11 mouse cellular contexts compared by ENCODE assay signal in genomic region chr14:121722774-121723173, GRCm38 (mm10).
DNase-seq lines count a peak whose midpoint lies in the region; ATAC-seq and TF ChIP-seq lines count a peak whose summit lies in the region.
"Had no signal": no experiment of that assay in that cellular context is flagged by ENCODE, and none has a peak within 500 bp of the region (broad histone marks: within the 10 kb centered on the region; RNA-seq: fewer than 3 reads in every experiment).

No protein-coding gene starts in this region.

- no peaks in the 10 kb centered on the region for H3K36me3 ChIP-seq in embryonic facial prominence, embryonic 14.5 days (ENCODE audit: control insufficient read depth, insufficient read depth, low read length)
- no peaks in the 10 kb centered on the region for H3K36me3 ChIP-seq in embryonic facial prominence, embryonic 10.5 days (replicated peaks)
- no peaks in the 10 kb centered on the region for H3K36me3 ChIP-seq in hindbrain, postnatal 0 days (ENCODE audit: insufficient read depth, low read length)
- no peaks in the 10 kb centered on the region for H3K36me3 ChIP-seq in hindbrain, embryonic 13.5 days
- no peaks in the 10 kb centered on the region for H3K36me3 ChIP-seq in midbrain, embryonic 13.5 days

- 19% methylated on average over 8 of the region's 8 CpGs for WGBS in embryonic facial prominence, embryonic 14.5 days
- WGBS in embryonic facial prominence, embryonic 10.5 days: 16% methylated on average over 8 of the region's 8 CpGs
- 19% methylated on average over 8 of the region's 8 CpGs for WGBS in hindbrain, postnatal 0 days
- WGBS in hindbrain, embryonic 13.5 days: 12% methylated on average over 8 of the region's 8 CpGs
- 16% methylated on average over 8 of the region's 8 CpGs for WGBS in midbrain, embryonic 13.5 days

- no peaks in the 10 kb centered on the region for H3K4me1 ChIP-seq in embryonic facial prominence, embryonic 14.5 days (ENCODE audit: control insufficient read depth, insufficient read depth, low read length)
- H3K4me1 ChIP-seq in embryonic facial prominence, embryonic 10.5 days: peaks cover 15% of the 10 kb centered on the region
- 0 out of 2 replicates have a peak, but pooled peaks cover 2% of the 10 kb centered on the region for H3K4me1 ChIP-seq in hindbrain, postnatal 0 days (ENCODE audit: insufficient read depth, low read length)
- H3K4me1 ChIP-seq in hindbrain, embryonic 13.5 days (replicated peaks): 0 out of 2 replicates have a peak, but pooled peaks cover 12% of the 10 kb centered on the region
- peaks cover 10% of the 10 kb centered on the region for H3K4me1 ChIP-seq in midbrain, embryonic 13.5 days (replicated peaks)

- TF ChIP-seq CTCF in hindbrain, postnatal 0 days (IDR thresholded peaks at IDR 0.05; ENCODE audit: low read depth): no peak

- no peak for DNase-seq in embryonic facial prominence, embryonic 14.5 days (ENCODE audit: low spot score)
- no peak for DNase-seq in embryonic facial prominence, embryonic 10.5 days (ENCODE audit: low spot score)
- DNase-seq in hindbrain, postnatal 0 days (ENCODE audit: low spot score): no peak
- peak; percentile 46 for DNase-seq in ZHBTc4 (ENCODE audit: low read depth, low spot score)
- no peak for DNase-seq in cerebellum, adult 9-11 months
- DNase-seq in ovary, adult 18-20 months (ENCODE audit: low spot score): no peak
- DNase-seq: lung, adult 2 months had no signal

- H3K27me3 ChIP-seq in embryonic facial prominence, embryonic 14.5 days (replicated peaks; ENCODE audit: control insufficient read depth, insufficient read depth, low read length): no peaks in the 10 kb centered on the region
- no peaks in the 10 kb centered on the region for H3K27me3 ChIP-seq in embryonic facial prominence, embryonic 10.5 days (replicated peaks; ENCODE audit: low read depth, poor library complexity, severe bottlenecking)
- H3K27me3 ChIP-seq in hindbrain, postnatal 0 days (ENCODE audit: insufficient read depth, low read length): no peaks in the 10 kb centered on the region
- no peaks in the 10 kb centered on the region for H3K27me3 ChIP-seq in hindbrain, embryonic 13.5 days
- no peaks in the 10 kb centered on the region for H3K27me3 ChIP-seq in midbrain, embryonic 13.5 days

- no peak overlapping the region for H3K27ac ChIP-seq in embryonic facial prominence, embryonic 14.5 days (replicated peaks; ENCODE audit: low read depth, low read length)
- no peak overlapping the region for H3K27ac ChIP-seq in embryonic facial prominence, embryonic 10.5 days (replicated peaks)
- no peak overlapping the region for H3K27ac ChIP-seq in hindbrain, postnatal 0 days
- no peak overlapping the region for H3K27ac ChIP-seq in hindbrain, embryonic 13.5 days
- no peak overlapping the region for H3K27ac ChIP-seq in midbrain, embryonic 13.5 days

- ATAC-seq in embryonic facial prominence, embryonic 14.5 days (ENCODE audit: low read depth): peak; percentile 50; the same call in 1 of the 2 replicates
- ATAC-seq in hindbrain, postnatal 0 days: peak; percentile 30; the same call in 1 of the 2 replicates
- no peak for ATAC-seq in hindbrain, embryonic 13.5 days (ENCODE audit: low FRiP score)
- 0 out of 2 replicates have a peak, but pooled peaks have one; percentile 18 for ATAC-seq in midbrain, embryonic 13.5 days
- ATAC-seq: inflammation-experienced regulatory T-cells, adult 6 months had no signal

- H3K4me2 ChIP-seq in embryonic facial prominence, embryonic 14.5 days (ENCODE audit: low read depth, low read length): no peak overlapping the region
- H3K4me2 ChIP-seq in hindbrain, postnatal 0 days (ENCODE audit: low read depth, low read length): no peak overlapping the region
- H3K4me2 ChIP-seq in hindbrain, embryonic 13.5 days: no peak overlapping the region
- no peak overlapping the region for H3K4me2 ChIP-seq in midbrain, embryonic 13.5 days (replicated peaks)

- no peaks in the 10 kb centered on the region for H3K9me3 ChIP-seq in embryonic facial prominence, embryonic 14.5 days (ENCODE audit: control insufficient read depth, low read length)
- H3K9me3 ChIP-seq in embryonic facial prominence, embryonic 10.5 days: no peaks in the 10 kb centered on the region
- H3K9me3 ChIP-seq in hindbrain, postnatal 0 days (ENCODE audit: low read length): no peaks in the 10 kb centered on the region
- no peaks in the 10 kb centered on the region for H3K9me3 ChIP-seq in hindbrain, embryonic 13.5 days
- H3K9me3 ChIP-seq in midbrain, embryonic 13.5 days: no peaks in the 10 kb centered on the region

- H3K9ac ChIP-seq in embryonic facial prominence, embryonic 14.5 days (ENCODE audit: low read depth, low read length): no peak overlapping the region
- H3K9ac ChIP-seq in hindbrain, postnatal 0 days (replicated peaks; ENCODE audit: low read length): no peak overlapping the region
- no peak overlapping the region for H3K9ac ChIP-seq in hindbrain, embryonic 13.5 days
- no peak overlapping the region for H3K9ac ChIP-seq in midbrain, embryonic 13.5 days (replicated peaks)

- no peak overlapping the region for H3K4me3 ChIP-seq in embryonic facial prominence, embryonic 14.5 days (ENCODE audit: low read depth, low read length)
- H3K4me3 ChIP-seq in embryonic facial prominence, embryonic 10.5 days: no peak overlapping the region
- H3K4me3 ChIP-seq in hindbrain, postnatal 0 days (ENCODE audit: low read length): no peak overlapping the region
- no peak overlapping the region for H3K4me3 ChIP-seq in hindbrain, embryonic 13.5 days
- H3K4me3 ChIP-seq in midbrain, embryonic 13.5 days (replicated peaks): no peak overlapping the region
- H3K4me3 ChIP-seq: erythroblast, embryonic 14.5 days had no signal
